ENCODE assay signal across 26 mouse cellular contexts in genomic region chr17:35057090-35057489, GRCm38 (mm10). TPM values are rescaled to one million over a fixed set of nuclear protein-coding genes. Genes with fewer than 3 reads are reported as not detected.
"Had no signal": no experiment of that assay in that cellular context is flagged by ENCODE, and none has a peak within 500 bp of the region (broad histone marks: within the 10 kb centered on the region; RNA-seq: fewer than 3 reads in every experiment).

No protein-coding gene starts in this region.

- H3K9ac ChIP-seq: lung, embryonic 14.5 days had no signal

- H3K9me3 ChIP-seq: megakaryocyte, embryonic 14.5 days had no signal

- H3K4me2 ChIP-seq: lung, embryonic 14.5 days; midbrain, embryonic 11.5 days had no signal

- H3K27me3 ChIP-seq: megakaryocyte, embryonic 14.5 days had no signal

- H3K4me3 ChIP-seq: left cerebral cortex, adult 2 months; megakaryocyte, embryonic 14.5 days had no signal

- DNase-seq: kidney, adult 2 months; kidney, postnatal 10 days; kidney, postnatal 36 days; layer of hippocampus, postnatal 36 days; lung, embryonic 14.5 days; midbrain, embryonic 14.5 days; right cerebral cortex, adult 18-20 months; right cerebral cortex, postnatal 14 days; right cerebral cortex, postnatal 4 days; thymus, adult 2 months; thymus, postnatal 14 days; thymus, postnatal 4 days had no signal

- H3K27ac ChIP-seq: left cerebral cortex, adult 2 months; macrophage; stomach, postnatal 0 days had no signal

- ATAC-seq: intestine, embryonic 16.5 days; lung, postnatal 0 days had no signal

RNA-seq across cellular contexts. Expression of gene Ly6g6c, which starts 8.1 kb away (rescaled TPM):
- total RNA-seq: layer of hippocampus, adult 8-10 months; layer of hippocampus, postnatal 10 days; layer of hippocampus, postnatal 36 days; left cerebral cortex, adult 2 months; left cerebral cortex, postnatal 10 days; left cerebral cortex, postnatal 36 days had no signal
- polyA plus RNA-seq: macrophage; midbrain, embryonic 11.5 days; midbrain, embryonic 14.5 days; midbrain, postnatal 0 days; neural tube, embryonic 11.5 days; neural tube, embryonic 14.5 days had no signal

RNA-seq across cellular contexts. Expression of gene Mpig6b, which starts 8.9 kb away (rescaled TPM):
- total RNA-seq: layer of hippocampus, postnatal 10 days; layer of hippocampus, postnatal 36 days; left cerebral cortex, adult 2 months; left cerebral cortex, postnatal 10 days; left cerebral cortex, postnatal 36 days; midbrain, postnatal 0 days had no signal
- polyA plus RNA-seq: midbrain, postnatal 0 days had no signal
